Mouse (Mus musculus) embryo, embryonic 11 days (tissue): ENCODE measurements around the gene Cyp2w1.

Experiments used
- DNase-seq: peaks from one replicate; pipeline ENCODE4 v3.0.0-alpha.2; 2015

Gene Cyp2w1

DNA sequence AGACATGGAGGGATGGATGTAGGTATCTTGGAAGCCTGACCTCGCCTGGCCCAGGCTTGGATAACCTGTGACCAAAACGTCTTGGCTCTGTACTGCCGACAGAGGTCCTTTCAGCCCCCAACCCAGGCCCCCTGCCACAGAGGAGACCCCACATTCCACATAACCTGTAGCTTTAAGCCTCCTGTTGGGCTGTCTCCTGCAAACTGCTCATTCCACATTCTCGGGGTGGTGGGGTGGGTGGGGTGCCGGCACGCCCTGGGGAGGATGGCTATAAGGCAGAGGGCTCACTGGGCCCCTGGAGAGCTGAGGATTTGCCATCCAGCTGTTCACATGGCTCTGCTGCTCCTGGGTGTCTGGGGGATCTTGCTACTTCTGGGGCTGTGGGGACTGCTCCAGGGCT lies at the start of gene Cyp2w1:
Cyp2w1 (plus strand) TSS at position 301 of the 400 bp plus-strand sequence.
- no peak for DNase-seq

DNA sequence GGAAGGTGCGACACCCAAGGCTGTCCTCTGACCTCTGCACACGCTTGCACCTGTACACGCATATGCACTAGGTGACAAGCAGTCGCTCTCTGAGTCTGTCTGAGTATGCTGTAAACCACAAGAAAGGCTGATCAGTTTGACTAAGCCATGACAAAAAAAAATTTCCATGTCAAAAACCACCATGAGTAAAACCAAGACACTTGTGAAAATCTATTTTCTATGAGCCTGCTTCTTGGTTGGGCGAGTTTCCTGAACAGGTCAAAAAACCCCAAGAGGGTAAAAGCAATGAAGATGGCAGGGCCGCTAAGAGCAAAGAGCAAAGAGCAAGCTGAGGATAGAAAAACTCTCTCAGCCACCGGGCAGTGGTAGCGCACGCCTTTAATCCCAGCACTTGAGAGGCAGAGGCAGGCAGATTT lies 48.8 kb upstream of the Cyp2w1 start:
- DNase-seq = no peak

DNA sequence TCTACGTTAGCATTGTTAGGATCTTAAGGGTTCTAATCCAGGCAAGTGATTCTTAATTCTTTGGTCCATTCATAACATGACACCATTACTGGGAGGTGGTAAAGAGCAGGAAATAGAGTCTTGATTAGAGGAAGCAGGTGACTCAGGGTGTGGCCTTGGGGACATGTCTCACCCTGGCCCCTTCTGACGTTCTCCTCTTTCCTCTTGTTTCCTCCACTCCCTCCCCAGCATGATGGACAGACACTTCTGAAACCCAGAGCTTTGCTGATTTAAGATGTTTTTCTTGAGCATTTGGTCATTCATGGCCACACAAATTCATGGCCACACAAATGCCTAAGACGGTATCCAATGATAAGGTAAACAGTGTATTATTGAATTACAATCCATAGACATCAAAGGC lies 42.5 kb upstream of the Cyp2w1 start:
- no peak for DNase-seq

DNA sequence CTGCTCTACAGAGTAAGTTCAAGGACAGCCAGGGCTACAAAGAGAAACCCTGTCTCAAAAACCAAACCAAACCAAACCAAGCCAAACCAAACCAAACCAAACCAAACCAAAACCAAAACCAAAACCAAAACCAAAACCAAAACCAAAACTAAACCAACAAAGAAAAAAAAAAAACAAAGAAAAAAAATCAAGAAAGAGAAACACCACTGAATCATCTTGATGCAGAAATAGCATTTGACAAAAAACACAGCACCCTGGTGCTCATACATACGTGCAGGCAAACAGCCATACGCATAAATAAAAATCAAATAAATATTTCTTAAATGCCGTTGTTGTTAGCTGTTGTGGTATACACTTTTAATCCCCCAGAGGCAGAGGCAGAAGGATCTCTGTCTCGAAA lies 41.9 kb upstream of the Cyp2w1 start:
- no peak for DNase-seq

DNA sequence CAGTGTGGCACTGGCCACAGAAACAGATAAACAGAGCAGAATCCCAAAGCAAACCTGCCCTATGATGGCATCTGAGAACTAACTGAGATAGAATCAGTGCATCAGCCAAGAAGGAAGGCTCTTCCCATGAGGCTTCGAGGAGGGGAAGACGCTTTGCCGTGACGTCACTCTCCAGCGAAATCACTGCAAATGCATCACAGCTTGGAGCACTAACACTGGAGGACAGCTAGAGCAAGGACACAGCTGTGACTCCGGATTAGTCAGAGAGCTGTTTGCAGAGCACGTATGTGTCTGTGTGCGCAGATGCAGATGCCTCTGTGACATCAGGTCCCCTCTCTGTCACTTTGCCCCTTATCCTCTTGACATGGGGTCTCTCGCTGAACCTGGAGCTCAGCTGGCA lies 40.6 kb upstream of the Cyp2w1 start:
- DNase-seq = no peak

DNA sequence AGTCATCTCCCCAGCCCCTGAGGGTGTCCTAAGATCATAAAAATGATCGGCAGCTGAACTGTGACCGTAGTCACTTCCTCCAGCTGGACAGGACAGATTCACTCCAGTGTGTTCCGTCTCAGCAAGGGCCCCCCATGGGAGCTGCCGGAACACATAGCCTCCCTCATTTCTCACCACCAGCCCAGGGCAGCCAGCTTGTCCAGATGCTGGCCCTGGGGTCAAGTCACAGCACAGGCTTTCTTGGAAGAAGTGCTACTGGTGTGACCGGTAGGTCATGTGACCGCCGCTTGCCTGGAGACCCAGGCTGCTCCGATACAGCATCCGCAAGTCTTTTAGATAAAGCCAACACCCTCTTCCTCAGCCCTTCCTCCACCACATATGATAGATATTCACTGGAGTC lies 38.9 kb upstream of the Cyp2w1 start:
- DNase-seq = no peak

DNA sequence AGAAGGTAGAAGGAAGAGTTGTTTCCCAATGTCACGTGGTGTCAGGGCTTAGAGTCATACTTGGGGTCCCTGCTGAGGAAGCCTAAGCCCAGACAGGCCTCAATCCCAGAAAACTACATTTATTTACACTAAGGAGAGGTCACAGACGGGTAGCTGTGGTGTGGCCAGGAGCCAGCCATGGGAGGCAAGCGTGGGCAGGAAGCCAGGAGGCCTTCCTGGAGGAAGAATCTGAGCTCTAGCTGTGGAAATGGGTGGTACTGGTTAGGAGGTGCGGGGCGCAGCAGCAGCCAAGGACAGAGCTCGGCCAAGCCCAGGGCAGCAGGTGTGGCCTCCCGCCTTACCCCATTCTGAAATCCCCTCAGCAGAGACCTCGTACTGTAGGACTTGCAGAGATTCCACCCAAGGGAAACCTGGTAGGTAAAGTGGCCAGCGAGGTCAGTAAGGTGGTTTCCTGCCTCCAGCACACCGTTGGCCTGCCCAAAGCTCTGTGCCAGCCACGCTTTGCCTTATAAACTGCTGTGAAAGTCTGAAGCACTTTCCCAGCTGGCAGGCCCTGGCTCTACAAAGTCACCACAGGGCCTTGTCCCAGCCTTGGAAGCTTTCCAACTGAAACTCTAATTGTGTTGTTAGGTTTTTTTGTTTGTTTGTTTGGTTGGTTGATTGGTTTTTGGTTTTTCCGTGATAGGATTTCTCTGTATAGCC lies 37.3 kb upstream of the Cyp2w1 start:
- no peak for DNase-seq

DNA sequence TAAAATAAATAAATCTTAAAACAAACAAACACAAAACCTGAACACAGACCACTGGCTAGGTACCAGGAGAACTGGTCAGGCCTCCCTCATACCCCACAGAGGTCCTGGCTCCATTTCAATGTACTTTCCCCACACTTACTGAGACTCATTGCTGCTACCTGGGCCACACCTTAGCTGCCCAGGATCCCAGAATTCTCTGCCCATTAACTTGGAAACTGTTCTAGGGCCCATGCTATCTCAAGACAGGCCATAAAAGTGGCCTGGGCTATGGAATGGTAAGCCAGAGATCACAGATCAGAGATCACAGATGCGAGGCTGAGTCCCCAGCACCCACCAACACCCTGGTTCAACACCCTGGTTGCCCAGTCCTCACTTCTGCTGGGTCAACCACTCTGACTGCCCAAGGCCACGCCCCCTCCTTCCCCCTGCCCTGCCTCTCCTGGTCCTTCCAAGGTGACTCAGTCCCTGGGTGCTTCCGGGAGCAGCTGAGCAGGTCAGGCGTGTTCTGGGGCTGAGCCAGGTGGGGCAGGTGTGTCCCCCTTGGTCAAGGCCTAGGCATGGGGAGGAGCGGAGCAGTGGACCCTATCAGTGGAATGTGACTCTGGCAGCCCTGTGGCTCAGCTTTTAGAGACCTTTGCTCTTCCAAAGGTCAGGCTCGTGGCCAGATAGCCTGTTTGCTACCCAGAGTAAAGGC lies 35.3 kb upstream of the Cyp2w1 start:
- DNase-seq = no peak

DNA sequence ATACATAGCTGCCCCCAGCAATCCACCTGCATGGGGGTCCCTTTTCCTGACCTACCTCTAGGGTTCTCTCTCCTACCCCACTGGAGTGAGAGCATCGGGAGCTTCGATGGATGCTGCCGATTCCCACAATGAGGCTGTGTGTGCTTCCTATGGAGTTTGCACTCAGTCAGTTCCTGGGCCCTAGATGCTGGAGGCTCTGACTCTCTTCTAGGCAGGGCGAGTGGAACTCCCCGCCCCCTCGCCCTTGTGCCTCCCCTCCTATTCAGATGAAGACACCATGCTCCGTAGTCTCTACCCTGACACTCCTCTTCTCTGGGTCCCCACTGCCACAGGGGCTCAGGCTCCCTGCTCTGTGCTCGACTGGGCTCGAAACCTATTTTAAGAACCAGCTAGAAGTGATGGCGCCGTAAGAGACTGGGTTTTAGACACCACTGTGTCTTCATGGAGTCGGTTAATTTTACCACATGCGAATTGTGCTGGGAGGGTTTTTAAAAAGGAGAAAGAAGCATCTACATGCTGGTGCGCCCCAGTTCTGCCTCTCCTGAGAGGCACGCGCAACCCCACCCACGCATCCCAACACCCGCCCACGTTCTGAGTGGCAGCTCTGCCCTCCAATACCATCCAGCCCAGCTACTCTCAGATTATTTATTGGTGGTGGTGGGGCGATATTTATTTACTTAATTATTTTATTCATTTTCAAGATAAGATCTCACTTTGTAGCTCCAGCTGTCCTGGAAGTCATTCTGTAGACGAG lies 34.5 kb upstream of the Cyp2w1 start:
- DNase-seq = no peak

GRCm38 (mm10) chr5:139320424-139320823 lies 32.0 kb upstream of the Cyp2w1 start:
- DNase-seq = no peak

- no peak for DNase-seq
Observed at GRCm38 (mm10) chr5:139321331-139321730, 31.1 kb upstream of the Cyp2w1 start.

DNA sequence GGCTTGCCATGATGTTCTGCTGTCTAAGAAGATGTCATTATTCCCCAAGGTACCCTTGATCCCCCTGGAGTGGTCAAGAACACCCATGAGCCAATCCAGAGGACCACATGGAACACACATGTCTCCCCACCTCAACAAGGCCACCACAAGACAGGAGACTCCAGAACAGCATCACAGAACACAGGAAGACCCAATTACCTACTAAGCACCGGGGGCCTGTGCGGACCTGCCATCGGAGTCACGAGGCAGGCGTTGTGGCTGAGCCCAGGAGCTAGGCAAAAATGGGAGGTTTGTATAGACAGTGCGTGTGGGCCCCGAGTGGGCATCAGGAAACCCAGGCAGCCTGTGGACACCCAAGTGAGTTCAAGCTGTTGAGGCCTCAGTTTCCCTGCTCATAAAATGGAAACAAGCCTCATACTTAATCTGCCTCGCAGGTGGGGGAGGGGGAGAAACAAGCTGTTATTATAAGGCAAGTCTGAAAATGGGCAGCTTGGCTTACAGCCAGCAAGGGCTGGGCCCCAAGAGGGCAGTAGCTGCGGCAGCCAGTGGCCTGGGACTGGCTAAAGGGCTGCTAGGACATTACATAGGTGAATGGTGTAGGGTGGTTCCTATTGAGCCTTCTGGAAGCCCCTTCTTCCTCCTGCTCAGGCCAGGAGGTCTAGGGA lies 29.0 kb upstream of the Cyp2w1 start:
- DNase-seq = no peak

- no peak for DNase-seq
Observed at GRCm38 (mm10) chr5:139324045-139324491, 28.3 kb upstream of the Cyp2w1 start.

GRCm38 (mm10) chr5:139324691-139325394 lies 27.6 kb upstream of the Cyp2w1 start:
- DNase-seq = no peak

- DNase-seq = peak; percentile 79
Observed at GRCm38 (mm10) chr5:139325395-139325966, 26.9 kb upstream of the Cyp2w1 start, which contains the start of gene Adap1. Gene Adap1, minus strand, starts transcription at chr5:139325622.

- no peak for DNase-seq
Observed at GRCm38 (mm10) chr5:139326111-139326696, 26.2 kb upstream of the Cyp2w1 start.

- DNase-seq = no peak
Observed at GRCm38 (mm10) chr5:139326986-139327633, 25.3 kb upstream of the Cyp2w1 start.

DNA sequence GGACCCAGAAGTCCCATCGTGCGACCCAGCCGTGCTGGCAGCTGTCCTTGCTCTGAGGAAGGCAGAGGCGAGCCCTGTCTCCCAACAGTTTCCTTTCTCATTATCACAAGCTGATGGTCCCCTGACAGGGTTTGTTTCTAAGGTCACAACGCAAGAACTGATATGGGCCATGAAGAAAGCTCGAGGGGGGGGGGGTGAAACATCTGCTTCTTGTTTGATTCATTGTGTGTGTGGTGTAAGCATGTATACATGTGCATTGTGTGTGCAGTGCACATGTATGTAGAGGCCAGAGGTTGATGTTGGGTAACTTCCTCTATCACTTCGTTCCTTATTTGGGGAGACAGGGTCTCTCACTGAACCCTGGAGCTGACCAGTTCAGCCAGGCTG lies 24.8 kb upstream of the Cyp2w1 start:
- DNase-seq = no peak

- DNase-seq = no peak
Observed at GRCm38 (mm10) chr5:139330766-139331165, 21.7 kb upstream of the Cyp2w1 start.

- DNase-seq = peak; percentile 80
Observed at GRCm38 (mm10) chr5:139331742-139332141, 20.7 kb upstream of the Cyp2w1 start.

- no peak for DNase-seq
Observed at GRCm38 (mm10) chr5:139332590-139333272, 19.7 kb upstream of the Cyp2w1 start.
